Mouse (Mus musculus) forebrain, embryonic 15.5 days (tissue): Measurements from ENCODE around the gene Sumo2. TPM values are rescaled to one million over a fixed set of nuclear protein-coding genes. Genes with fewer than 3 reads are reported as not detected.
"Not testable (repeated sequence)": the region's sequence is repeated elsewhere in the genome, so short reads cannot be mapped to it uniquely, and the experiment has no call there.

ENCODE experiments used
- ATAC-seq: fragments of 200-750 bp; cut with Nextera tagmentation; replicated peaks from 2 replicates; pipeline ENCODE4 v1.8.0; 2017; ENCODE audit warnings: mild to moderate bottlenecking, moderate TSS enrichment, moderate library complexity
- H3K27ac ChIP-seq: fragments of 300-500 bp; sonication (generic); replicated peaks from 2 replicates; pipeline ENCODE4 v1.5.1; 2015; ENCODE audit warnings: mild to moderate bottlenecking, inconsistent platforms
- H3K27me3 ChIP-seq: fragments of 300-500 bp; sonication (generic); 2 replicates; pipeline ENCODE4 v1.6.1; 2015; ENCODE audit warnings: inconsistent platforms
- H3K36me3 ChIP-seq: fragments of 300-500 bp; sonication (generic); 2 replicates; pipeline ENCODE4 v1.6.1; 2015; ENCODE audit warnings: mild to moderate bottlenecking, inconsistent platforms
- H3K4me1 ChIP-seq: fragments of 300-500 bp; sonication (generic); 2 replicates; pipeline ENCODE4 v1.6.1; 2015; ENCODE audit warnings: inconsistent platforms
- H3K4me2 ChIP-seq: fragments of 300-500 bp; sonication (generic); replicated peaks from 2 replicates; pipeline ENCODE4 v1.6.1; 2015; ENCODE audit warnings: mild to moderate bottlenecking, inconsistent platforms
- H3K4me3 ChIP-seq: fragments of 300-500 bp; sonication (generic); 2 replicates; pipeline ENCODE4 v1.5.1; 2015; ENCODE audit warnings: mild to moderate bottlenecking, inconsistent platforms
- H3K9ac ChIP-seq: fragments of 300-500 bp; sonication (generic); replicated peaks from 2 replicates; pipeline ENCODE4 v1.6.1; 2015; ENCODE audit warnings: mild to moderate bottlenecking, inconsistent platforms
- H3K9me3 ChIP-seq: fragments of 300-500 bp; sonication (generic); 2 replicates; pipeline ENCODE4 v1.6.1; 2016; ENCODE audit warnings: inconsistent platforms
- WGBS: fragments of 180-500 bp; shearing (Covaris S2); methylation state at CpG from one replicate; pipeline ENCODE4 v1.1.7; 2015; ENCODE audit warnings: mixed read lengths; 5-methylcytosine and 5-hydroxymethylcytosine counted together
- polyA plus RNA-seq: library from polyadenylated mRNA; unstranded; fragments of >200 nt; fragmentation: Nextera tagmentation; extraction: Ambion mirVana; gene quantifications from 2 replicates; pipeline ENCODE4 v1.2.1, GENCODE M21; 2015

Gene Sumo2
- polyA plus RNA-seq, 1 experiment from 2014 or later: 1,214 TPM

GRCm38 (mm10) chr11:115496559-115496958 is 39.5 kb downstream of the Sumo2 start:
- not testable (repeated sequence) for H3K4me1 ChIP-seq, H3K27me3 ChIP-seq, H3K4me2 ChIP-seq, H3K4me3 ChIP-seq, H3K9ac ChIP-seq, ATAC-seq, H3K9me3 ChIP-seq, H3K27ac ChIP-seq
- H3K36me3 ChIP-seq: peaks cover 52% of the 10 kb centered on the region
- WGBS: 90% methylated on average over 9 of the region's 9 CpGs

GRCm38 (mm10) chr11:115492387-115492786 is 43.7 kb downstream of the Sumo2 start:
- no peak for ATAC-seq
- Histone ChIP-seq H3K9me3 (no peaks in the 10 kb centered on the region), H3K27ac (no peak overlapping the region), H3K36me3 (peaks cover 18% of the 10 kb centered on the region), H3K27me3 (no peaks in the 10 kb centered on the region), H3K4me2 (peak overlapping the region; percentile 72), H3K4me3 (peak overlapping the region; percentile 76), H3K9ac (no peak overlapping the region), H3K4me1 (peaks cover 21% of the 10 kb centered on the region)
- 31% methylated on average over 6 of the region's 6 CpGs for WGBS

- peak; percentile 89 for ATAC-seq
- under 1% methylated on average over 43 of the region's 43 CpGs for WGBS
- peak within 1 kb of the TSS; percentile 80 for H3K27ac ChIP-seq
- H3K9ac ChIP-seq: peak within 1 kb of the TSS; percentile 70
- H3K36me3 ChIP-seq: peaks cover 9% of the 10 kb centered on the region
- peak within 1 kb of the TSS; percentile 72 for H3K4me2 ChIP-seq
- H3K4me1 ChIP-seq: peaks cover 21% of the 10 kb centered on the region
- H3K27me3 ChIP-seq: no peaks in the 10 kb centered on the region
- peak within 1 kb of the TSS; percentile 76 for H3K4me3 ChIP-seq
- no peaks in the 10 kb centered on the region for H3K9me3 ChIP-seq
Observed at GRCm38 (mm10) chr11:115491356-115492083, 44.6 kb downstream of the Sumo2 start, which contains the start of gene Nt5c. Gene Nt5c (minus strand): TSS chr11:115491862.

DNA sequence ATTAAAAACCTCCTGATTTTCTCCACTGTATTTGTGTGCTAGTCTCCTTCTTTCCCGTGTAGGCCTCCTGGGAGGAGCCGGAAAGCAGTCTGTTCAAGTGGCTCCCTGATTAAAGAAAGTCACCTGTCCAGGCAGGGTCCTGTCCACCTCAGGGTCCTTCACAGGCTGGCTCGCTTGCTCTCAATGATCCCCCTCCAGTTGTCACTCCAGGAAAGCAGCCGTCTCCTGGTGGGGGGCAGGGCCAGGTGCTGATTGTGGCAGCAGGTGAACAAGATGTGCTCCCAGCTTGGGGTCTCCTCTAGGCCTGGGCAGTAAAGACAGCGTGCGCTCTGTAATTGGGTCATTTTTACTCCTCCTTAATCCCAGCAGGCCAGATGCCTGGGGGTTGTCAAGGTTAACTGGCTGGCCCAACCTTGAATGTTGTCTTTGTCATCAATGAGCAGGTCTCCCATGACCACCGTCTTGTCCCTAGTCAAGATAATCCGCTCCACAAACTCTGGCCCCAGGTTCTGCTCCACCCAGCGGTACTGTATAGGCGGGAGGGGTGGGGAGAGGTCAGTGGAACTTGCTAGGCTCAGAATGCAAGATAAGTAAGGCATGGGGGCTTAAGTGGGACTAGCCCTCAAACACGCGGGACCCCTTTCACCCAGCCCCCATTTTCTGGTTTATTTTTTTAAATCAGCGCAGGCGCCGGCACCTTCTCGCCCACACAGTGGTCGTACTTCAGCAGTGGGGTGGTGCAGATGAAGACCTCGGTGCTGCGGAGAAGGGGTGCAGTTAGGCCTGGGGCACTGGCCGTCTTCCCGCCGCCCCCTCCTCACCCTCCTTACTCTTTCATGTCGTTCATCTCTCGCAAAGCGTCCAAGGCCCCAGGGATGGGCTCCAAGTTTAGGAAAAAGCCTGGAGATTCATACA is 45.4 kb downstream of the Sumo2 start:
- no peaks in the 10 kb centered on the region for H3K9me3 ChIP-seq
- ATAC-seq: peak; percentile 38
- no peaks in the 10 kb centered on the region for H3K27me3 ChIP-seq
- peak overlapping the region; percentile 70 for H3K9ac ChIP-seq
- WGBS: 23% methylated on average over 25 of the region's 25 CpGs
- H3K4me3 ChIP-seq: peak overlapping the region; percentile 76
- H3K27ac ChIP-seq: peak overlapping the region; percentile 80
- H3K36me3 ChIP-seq: peaks cover 7% of the 10 kb centered on the region; the same call in 1 of the 2 replicates
- peaks cover 21% of the 10 kb centered on the region for H3K4me1 ChIP-seq
- peak overlapping the region; percentile 72 for H3K4me2 ChIP-seq

DNA sequence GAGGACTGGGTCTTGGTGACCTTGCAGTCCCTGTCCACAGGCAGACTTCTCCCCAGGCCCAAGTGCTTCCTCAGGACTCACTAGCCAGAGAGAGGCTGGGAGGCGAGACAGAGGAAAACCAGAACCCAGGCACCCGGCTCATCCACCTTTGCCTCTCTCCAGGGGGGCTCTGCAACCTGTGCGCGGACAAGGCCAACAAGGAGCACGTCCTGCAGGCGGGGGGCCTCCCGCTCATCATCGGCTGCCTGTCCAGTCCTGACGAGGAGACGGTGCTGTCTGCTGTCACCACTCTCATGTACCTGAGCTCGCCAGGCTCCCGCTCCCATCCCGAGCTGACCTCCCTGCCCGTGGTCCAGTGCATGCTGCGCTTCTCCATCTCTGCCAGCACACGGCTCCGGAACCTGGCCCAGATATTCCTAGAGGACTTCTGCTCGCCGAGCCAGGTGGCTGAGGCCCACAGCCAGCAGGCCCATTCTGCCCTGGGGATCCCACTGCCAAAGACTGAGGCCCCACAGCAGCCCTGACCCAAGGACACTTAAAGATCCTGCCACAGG is 47.4 kb downstream of the Sumo2 start:
- H3K9me3 ChIP-seq: no peaks in the 10 kb centered on the region
- 0 out of 2 replicates have a peak overlapping the region, but pooled peaks have one; percentile 14 for H3K9ac ChIP-seq
- no peak for ATAC-seq
- no peak overlapping the region for H3K27ac ChIP-seq
- H3K27me3 ChIP-seq: no peaks in the 10 kb centered on the region
- no peak overlapping the region for H3K4me3 ChIP-seq
- peaks cover 7% of the 10 kb centered on the region; the same call in 1 of the 2 replicates for H3K36me3 ChIP-seq
- no peak overlapping the region for H3K4me2 ChIP-seq
- H3K4me1 ChIP-seq: peaks cover 21% of the 10 kb centered on the region
- WGBS: 87% methylated on average over 19 of the region's 19 CpGs

- no peak for ATAC-seq
- Histone ChIP-seq H3K9ac (no peak overlapping the region), H3K27ac (no peak overlapping the region)
Observed at GRCm38 (mm10) chr11:115485155-115485554, 50.9 kb downstream of the Sumo2 start.

DNA sequence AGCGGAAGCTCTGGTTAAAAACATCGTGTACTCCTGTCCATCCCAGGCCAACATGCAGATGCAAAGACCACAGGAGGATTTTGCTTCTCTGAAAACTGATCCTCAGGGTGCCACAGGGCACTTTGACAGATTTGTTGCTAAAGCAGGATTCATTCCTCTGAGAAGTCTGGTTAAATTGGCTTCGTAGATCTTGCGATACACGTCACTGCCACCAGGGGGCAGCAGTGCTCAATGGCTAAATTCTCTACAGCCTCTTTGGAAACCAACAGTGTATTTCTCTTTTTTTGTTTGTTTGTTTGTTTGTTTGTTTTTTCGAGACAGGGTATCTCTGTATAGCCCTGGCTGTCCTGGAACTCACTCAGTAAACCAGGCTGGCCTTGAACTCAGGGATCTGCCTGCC is 52.4 kb downstream of the Sumo2 start:
- no peak overlapping the region for H3K9ac ChIP-seq
- no peaks in the 10 kb centered on the region for H3K9me3 ChIP-seq
- no peaks in the 10 kb centered on the region for H3K27me3 ChIP-seq
- 0 out of 2 replicates have a peak, but pooled peaks cover 4% of the 10 kb centered on the region for H3K36me3 ChIP-seq
- H3K4me3 ChIP-seq: no peak overlapping the region
- ATAC-seq: no peak
- 18% methylated on average over 6 of the region's 6 CpGs for WGBS
- no peak overlapping the region for H3K4me2 ChIP-seq
- no peaks in the 10 kb centered on the region for H3K4me1 ChIP-seq
- no peak overlapping the region for H3K27ac ChIP-seq

More at GRCm38 (mm10) chr11:115485155-115485554, 50.9 kb downstream of the Sumo2 start:
- peaks cover 2% of the 10 kb centered on the region; the same call in 1 of the 2 replicates for H3K4me1 ChIP-seq
- H3K4me2 ChIP-seq: no peak overlapping the region
- peaks cover 7% of the 10 kb centered on the region; the same call in 1 of the 2 replicates for H3K36me3 ChIP-seq
- WGBS: 34% methylated on average over 12 of the region's 12 CpGs
- no peaks in the 10 kb centered on the region for H3K9me3 ChIP-seq
- no peak overlapping the region for H3K4me3 ChIP-seq
- no peaks in the 10 kb centered on the region for H3K27me3 ChIP-seq

DNA sequence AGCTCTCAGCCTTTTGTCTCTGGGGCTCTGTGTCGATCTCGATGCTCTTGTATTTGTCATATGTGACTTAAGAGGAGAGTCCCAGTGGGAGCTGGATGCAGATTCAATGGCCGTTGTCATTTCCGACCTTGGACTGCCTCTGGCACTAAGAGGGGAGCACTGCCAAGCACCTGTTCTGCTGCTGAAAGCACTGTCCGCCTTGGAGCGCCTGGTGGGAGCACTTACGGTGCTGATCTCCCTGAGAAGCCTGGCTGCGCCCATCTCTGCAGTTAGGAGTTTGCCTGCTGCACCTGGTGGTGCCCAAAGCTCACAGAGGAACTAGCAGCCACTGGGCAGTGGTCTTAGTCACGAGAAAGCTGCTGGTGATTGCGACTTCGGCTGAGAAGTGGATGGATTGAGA is 52.8 kb downstream of the Sumo2 start:
- no peaks in the 10 kb centered on the region for H3K9me3 ChIP-seq
- 0 out of 2 replicates have a peak, but pooled peaks cover 3% of the 10 kb centered on the region for H3K36me3 ChIP-seq
- no peaks in the 10 kb centered on the region for H3K4me1 ChIP-seq
- H3K27ac ChIP-seq: no peak overlapping the region
- 73% methylated on average over 11 of the region's 11 CpGs for WGBS
- no peak overlapping the region for H3K4me2 ChIP-seq
- H3K9ac ChIP-seq: no peak overlapping the region
- H3K4me3 ChIP-seq: no peak overlapping the region
- H3K27me3 ChIP-seq: no peaks in the 10 kb centered on the region
- no peak for ATAC-seq

DNA sequence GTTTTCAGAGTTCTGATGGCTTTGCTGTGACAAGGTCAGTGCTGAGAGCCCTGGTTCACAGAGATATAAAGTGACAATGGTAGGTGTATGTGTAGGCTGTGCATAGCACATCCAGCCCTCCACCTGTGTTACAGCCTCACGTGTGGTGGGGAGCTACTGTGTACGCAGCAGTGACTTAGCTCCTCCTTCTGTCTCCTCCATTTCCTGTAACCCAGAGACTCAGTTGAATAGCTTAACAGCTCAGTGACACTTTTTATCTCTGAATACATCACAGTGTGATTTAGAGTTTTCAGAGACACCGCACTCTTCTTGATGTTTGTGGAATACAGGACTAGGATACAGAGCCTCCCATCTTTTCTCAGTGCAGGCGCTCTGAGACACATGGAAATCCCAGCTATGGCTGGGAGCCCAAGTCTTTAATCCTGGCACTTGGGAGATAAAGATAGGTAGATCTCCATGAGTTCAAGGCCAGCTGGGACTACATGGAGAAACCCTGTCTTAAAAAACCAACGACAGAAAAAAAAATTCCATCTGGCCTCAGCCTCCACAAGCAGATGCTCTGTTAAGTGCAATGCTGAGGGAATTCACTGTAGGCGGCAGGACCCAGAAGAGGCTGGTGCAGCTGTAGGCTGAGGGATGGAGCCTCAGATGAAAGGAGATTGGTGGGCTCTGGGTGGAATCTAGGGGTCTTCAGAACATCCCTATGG is 54.4 kb downstream of the Sumo2 start:
- H3K36me3 ChIP-seq: 0 out of 2 replicates have a peak, but pooled peaks cover 3% of the 10 kb centered on the region
- H3K9me3 ChIP-seq: no peaks in the 10 kb centered on the region
- no peak for ATAC-seq
- H3K4me2 ChIP-seq: no peak overlapping the region
- 82% methylated on average over 6 of the region's 6 CpGs for WGBS
- H3K4me3 ChIP-seq: no peak overlapping the region
- no peak overlapping the region for H3K9ac ChIP-seq
- H3K27me3 ChIP-seq: no peaks in the 10 kb centered on the region
- H3K4me1 ChIP-seq: peaks cover 8% of the 10 kb centered on the region
- H3K27ac ChIP-seq: no peak overlapping the region

GRCm38 (mm10) chr11:115478296-115478938 is 57.7 kb downstream of the Sumo2 start:
- Histone ChIP-seq H3K9me3 (no peaks in the 10 kb centered on the region), H3K27me3 (no peaks in the 10 kb centered on the region), H3K27ac (no peak overlapping the region), H3K4me1 (peaks cover 29% of the 10 kb centered on the region), H3K4me2 (no peak overlapping the region), H3K4me3 (no peak overlapping the region), H3K36me3 (0 out of 2 replicates have a peak, but pooled peaks cover 3% of the 10 kb centered on the region), H3K9ac (no peak overlapping the region)
- 89% methylated on average over 9 of the region's 9 CpGs for WGBS
- ATAC-seq: no peak

DNA sequence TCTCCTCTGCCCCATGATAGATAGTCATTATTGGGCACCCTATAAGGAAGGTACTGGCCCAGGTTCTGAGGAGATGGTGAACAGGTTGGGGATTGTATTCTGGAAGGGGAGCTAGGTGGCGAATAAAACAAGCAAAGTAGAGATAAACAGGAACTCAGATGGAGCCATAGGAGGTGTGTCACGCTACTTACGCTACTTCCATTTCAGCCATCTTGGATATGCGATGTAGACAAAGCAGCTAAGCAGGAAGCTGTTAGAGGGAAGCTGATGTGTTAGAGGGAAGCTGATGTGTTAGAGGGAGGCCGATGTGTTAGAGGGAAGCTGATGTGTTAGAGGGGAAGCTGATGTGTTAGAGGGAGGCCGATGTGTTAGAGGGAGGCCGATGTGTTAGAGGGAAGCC is 58.7 kb downstream of the Sumo2 start:
- H3K9me3 ChIP-seq, H3K36me3 ChIP-seq, H3K9ac ChIP-seq, H3K4me2 ChIP-seq, H3K4me3 ChIP-seq, H3K27ac ChIP-seq, H3K27me3 ChIP-seq, ATAC-seq: not testable (repeated sequence)
- peaks cover 31% of the 10 kb centered on the region for H3K4me1 ChIP-seq
- WGBS: 88% methylated on average over 7 of the region's 7 CpGs
